Mouse (Mus musculus) cerebellum, postnatal 4 days (tissue): ENCODE measurements around the gene Unc50.

Experiments used
- DNase-seq, 2 experiments: peaks; one replicate each; pipeline ENCODE4 v3.0.0; 2022; ENCODE audit warnings: low spot score in 2 of 2, mixed read lengths in 1 of 2

Unc50 gene

DNA sequence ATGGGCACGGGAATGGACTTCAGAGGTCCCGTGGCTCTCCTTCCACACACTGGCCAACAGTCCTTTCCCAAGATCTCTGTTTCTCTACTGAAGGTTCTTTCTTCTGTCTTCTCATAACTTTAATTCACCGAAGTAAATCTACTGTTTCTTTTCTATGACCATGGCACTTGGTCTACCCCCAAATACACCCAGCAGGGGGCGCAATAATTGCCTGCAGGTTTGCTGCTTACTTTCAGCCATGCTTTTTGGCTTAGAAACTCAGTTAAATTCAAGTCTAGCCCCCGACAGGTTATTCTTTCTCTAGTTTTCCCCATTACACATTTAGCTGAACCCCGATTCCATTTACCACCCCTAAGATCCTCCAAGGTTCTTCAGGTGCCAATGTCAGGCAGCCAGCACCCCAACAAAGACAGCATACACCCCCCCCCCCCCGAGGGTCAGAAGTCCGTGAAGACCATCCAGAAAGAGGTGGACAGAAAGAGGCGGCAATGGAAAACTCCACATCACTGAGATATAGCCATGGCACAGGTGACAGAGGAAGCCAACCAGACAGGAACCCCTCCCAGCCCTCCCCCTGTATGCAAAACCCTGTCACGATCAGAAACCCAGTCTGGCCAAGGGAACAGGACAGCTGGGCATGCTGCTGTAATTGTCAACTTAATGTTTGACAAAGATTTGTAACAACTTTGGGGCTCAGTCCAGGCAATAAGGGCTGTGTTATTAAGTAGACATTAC is 18.6 kb downstream of the Unc50 start:
- peak in 1 of 2 experiments; percentile 58 for DNase-seq

DNA sequence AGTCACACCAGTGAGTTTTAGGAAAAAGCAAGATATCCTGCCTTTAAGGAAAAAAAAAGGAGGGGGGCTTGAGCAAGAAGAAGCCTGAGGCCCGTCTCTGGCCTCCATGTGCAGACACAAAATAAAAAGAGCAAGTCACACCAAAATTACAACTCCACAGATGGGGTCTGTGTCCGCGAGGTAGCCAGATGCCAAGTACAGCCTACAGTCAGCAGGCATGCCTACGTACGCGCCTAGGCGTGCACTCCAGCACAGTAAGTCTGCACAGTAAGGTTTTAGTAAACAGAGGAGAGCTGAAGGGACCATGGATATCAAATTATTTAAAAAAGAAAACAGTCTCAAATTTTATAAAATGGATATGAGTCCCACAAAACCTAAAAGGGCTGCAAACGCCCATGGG is 21.3 kb downstream of the Unc50 start:
- DNase-seq: no peak

DNA sequence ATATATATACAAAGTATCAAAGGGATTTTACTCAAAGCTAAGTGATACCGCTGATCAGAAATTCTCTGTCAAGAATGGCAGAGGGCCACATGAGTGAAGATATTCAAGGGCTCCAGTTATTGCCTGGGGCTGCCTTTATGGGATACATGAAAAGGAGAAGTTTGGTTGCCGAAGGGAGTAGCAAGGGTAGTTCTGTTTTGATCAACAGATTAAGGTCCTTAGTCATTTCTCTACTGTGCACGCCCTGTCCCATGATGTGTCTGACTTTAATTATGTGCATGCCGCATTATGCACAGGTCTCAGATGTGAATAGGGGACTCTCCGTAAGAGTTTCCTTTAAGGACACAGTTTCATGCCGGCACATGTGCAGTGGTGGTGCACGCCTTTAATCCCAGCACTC is 27.6 kb downstream of the Unc50 start:
- no peak for DNase-seq

DNA sequence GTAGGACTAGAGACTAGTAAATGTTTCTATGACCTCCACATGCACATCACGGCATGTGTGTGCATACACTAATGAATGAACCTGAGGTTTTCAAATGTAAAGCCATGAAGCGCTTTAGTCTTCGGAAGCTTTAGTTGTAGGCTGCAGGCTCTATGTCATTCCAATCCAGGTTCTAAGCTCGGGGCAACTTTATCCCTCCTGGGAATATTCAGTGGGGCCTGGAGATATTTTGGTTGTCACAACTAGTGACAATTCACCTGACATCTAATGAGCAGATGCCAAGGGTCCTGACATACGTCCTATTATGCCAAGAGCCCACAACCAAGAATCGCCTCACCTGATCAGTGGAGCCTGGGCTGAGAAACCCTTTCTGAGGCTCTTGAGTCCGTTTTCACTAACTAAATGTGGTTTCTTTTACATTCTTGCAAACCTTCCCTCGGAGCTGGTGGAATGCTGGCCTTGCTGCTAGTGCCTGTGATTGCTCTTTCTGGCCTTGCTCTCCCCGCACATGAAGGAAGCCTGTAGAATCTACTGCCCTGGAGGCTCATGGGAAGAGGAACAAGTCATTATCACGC is 35.0 kb downstream of the Unc50 start:
- DNase-seq: no peak

DNA sequence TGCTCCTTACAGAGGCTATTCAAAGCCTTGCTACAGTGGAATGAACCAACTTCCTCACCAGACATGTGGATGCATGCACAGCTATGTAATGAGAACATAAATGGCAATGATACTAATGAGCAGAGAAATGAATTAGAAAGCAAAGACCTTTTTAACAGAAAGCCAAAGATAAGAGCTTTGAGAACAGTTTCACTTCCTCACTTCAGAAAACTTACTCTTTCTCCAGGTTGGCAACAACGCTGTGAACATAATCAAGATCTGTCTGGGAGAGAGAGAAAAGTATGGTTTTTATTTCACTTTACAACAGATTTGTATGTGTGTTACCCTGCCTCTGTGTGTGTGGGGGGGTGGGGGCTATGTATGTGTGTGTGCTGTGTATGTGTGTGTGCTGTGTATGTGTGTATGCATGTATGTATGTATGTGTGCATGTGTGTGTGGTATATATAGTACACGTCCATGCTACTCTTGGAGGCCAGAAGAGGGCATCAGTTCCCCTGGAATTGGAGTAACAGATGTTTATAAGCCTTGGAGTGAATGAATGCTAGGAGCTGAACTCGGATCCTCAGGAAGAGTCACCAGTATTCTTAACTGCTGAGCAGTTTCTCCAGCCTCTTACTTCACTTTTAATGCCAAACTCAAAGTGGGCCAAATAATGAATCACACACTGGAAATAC is 36.5 kb downstream of the Unc50 start:
- DNase-seq: no peak

DNA sequence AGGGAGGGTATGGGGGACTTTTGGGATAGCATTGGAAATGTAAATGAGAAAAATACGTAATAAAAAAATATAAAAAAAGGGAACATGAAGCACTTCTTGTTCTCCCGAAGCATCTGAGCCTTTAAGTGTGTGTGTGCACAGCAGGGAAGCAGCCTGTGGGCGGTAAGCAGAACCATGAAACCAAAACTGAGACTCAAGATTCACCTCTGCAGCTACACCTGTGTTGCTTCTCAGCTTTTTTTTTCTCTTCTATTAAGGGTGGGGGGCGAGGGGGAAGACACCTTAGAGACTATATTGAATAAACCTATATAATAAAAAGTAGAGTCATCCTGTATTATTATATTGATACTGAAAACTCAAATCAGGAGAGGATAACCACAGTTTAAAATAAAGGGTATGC is 37.9 kb downstream of the Unc50 start:
- DNase-seq: no peak

DNA sequence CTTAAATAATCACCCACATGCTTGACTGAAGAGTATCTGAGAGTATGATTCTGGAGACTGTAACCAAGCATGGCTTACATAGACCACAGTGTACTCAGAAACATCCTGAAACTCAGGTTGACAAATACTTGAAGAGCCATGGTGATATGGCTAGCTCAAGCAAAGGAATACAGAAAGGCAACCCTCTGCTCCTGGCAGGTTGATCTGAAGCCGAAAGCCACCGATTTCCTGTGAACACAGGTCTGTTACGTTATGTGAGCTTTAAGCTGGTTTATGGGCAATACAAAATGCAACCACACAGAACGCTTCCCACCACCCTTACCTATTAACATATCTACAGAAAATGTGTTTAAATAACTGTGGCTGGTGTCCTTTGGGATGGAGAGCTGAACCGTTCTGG is 39.1 kb downstream of the Unc50 start:
- no peak for DNase-seq

DNA sequence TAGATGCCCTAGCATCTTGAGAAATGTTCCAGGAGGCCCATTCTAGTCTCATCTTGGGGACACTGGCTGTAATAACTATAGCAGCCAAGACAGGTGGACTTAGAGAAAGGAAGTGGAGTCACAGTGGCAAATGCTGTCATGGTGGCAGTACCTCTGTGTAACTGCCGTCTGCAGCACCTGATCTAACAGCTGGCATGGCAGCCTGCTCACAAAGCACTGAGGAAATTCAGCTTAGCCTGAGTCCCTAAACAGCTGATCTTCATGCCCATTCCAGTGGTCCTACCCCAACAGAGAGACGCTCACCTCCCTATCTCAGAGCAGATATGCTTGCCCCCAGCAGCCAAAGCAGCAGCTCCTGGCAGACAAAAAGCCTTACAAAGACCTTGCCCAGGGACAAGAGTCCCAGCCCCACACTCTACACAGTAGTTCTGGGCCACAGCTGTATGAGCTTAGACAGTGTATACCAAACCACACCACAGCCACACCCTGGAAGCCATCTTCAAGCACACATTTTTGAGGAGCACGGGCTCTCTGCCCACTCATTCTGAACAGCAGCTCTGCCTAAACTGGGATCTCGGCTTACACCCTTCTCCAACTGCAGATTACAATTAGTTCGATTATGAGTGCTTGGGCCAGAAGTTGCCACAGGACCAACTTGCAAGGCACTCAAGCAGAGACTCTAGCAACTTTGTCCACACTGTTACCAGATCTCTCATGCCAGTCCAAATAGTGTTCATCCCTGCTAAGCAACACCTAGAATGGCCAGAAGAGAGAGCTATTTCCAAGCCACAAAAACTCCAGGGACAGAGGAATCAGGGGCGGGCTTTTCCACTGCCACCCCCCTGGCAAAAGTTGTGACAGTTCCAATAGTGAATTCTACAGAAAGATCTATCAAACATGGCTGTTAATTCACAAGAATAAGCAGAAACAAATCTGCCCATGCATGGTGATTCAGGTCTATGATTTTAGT is 41.5 kb downstream of the Unc50 start:
- DNase-seq: no peak

DNA sequence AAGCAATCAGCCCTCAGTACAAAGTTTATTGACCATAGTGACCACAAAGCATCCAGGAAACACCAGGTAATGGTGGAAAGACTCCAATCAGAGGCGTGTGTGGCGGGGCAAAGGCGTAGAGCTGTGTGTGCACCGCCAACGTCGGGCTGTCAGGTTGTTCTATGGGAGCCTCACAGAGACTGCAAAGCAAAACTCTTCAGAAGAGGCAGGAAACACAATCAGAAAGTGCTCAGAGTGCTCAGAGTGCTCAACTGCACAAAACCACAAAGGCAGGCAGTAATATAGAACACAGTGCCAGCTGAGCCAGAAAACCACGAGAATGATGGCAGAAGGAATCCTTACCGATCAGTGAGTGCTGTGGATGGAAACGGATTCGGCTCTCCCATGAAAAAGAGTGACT is 43.3 kb downstream of the Unc50 start:
- no peak for DNase-seq

DNA sequence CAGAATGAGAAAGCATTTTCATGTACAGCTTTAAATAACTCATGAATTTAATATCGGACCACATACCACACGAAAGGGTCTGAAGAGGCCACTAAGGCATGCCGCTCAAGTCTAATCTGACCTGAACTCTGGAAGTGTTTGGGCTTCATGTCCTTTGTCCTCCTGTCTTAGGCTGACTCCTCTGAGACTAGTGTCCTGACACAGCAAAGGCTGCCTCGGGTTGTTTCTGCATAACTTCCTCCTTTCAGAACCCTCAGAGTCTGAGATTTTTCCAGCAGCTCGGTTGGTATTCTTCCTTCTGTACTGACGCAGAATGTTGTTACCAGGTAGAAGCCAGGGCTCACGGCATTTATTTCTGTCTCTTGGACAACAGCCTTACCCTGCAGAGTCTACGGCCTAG is 44.1 kb downstream of the Unc50 start:
- no peak for DNase-seq

DNA sequence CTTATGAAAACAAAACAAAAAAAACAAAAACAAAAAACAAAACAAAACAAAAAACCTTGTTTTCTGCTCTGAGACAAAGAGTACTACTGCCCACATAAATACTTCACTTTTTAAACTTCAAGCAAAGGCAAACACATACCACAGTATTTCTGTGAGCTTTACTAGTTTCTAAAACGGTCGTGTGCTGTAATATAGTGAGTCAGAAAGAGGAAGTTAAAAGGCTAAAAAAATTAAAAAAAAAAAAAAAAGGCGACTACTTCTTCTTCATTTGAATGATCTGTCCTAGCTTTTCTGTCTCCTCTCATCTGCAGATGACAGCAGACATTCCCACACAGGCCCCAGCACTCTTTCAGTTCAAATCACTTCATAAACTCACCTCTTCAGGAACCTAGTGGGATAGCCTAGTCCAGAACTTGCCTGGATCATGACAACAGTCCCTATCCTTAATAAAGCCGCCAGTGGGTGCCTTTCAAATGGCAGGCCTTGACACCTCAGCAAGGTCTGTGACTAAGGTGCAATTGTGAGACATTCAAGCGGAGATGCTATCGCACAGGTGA is 44.8 kb downstream of the Unc50 start:
- no peak for DNase-seq

DNA sequence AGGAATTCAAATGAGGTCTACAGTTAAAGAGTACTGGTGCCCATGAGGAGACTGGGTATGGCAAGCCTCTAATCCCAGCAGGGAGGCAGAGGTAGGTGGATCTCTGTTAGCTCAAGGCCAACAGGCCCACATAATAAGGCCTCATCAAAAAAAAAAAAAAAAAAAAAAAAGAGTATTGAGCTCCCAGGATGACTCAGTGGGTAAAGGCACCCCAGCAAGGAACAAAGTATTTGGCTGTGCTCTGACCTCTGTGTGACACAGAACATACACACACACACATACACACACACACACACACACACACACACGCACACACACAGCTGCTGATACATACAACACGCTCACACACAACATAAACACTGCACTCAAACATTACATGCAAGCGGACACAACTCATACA is 45.4 kb downstream of the Unc50 start:
- DNase-seq: no peak

DNA sequence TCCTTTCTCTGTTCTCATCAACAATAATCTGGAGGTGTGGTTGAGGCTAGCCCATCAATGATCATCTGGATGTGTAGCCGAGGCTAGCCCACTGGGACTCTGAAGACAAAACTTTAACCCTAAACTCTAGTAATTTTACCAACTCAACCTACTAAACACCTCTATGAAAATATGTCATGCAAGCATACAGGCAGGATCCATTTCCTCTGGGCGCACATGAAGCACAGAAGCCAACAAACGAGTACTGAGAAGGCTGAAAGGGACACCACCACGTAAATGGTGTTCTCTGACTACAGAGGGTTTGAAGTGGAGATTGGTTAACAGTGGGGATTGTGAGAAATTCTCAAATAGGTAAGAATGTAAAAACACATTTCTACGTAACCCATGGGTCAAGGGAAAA is 47.3 kb downstream of the Unc50 start:
- DNase-seq: no peak

DNA sequence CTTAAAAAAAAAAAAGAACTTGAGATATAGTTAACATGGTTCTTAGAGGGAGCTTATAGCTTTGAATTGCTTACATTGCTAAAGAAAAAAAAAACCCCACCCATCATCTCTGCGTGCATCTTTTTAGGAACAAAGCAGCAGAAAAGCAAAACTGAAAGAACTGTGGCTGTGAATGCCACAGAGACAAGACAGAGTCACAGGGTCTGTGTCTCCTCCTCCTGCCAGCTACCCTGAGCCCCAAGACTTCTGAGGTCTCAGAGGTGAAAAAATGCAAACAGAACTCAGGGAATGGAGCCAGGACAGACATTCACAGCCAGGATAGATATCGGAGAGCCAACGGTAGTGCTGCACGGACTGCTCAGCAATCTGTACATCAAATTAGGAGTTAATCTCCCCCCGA is 48.0 kb downstream of the Unc50 start:
- no peak for DNase-seq

DNA sequence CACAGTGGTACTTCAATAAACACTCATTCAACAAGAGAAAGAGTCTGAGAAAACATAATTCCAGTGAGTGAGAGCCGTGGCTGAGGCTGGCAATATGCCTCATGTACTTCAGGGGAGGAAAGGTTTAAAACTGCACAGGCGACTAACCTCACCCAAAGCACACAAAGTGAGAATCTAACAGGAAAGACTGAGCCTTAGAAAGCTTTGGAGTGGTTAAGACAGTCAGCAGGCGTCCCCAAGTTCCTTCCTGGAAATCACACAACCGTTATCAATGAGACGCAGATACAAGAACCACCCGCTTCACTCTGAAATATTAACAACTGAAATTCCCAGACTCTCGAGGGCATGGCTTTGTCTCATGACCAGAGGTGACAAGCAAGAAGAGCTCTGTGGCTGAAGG is 48.5 kb downstream of the Unc50 start:
- DNase-seq: no peak

DNA sequence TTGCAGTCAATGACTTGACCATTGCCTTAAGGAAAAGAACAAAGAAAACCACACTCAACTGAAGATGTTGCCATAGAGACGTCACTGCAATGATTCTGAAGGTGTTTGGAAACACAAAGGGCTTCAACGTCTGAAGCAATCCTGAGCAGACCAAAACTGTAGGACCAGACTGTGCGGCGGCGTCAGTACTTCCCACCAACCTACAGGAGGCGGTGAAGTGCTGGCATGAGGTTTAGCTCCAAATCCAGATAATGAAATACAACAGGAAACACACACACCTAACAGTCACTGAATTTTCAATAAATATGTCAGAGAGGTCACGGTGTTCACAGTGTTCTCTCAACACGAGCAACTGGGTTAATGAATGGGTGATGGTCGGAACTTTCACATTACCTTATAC is 49.1 kb downstream of the Unc50 start:
- peak in 1 of 2 experiments; percentile 26 for DNase-seq

DNA sequence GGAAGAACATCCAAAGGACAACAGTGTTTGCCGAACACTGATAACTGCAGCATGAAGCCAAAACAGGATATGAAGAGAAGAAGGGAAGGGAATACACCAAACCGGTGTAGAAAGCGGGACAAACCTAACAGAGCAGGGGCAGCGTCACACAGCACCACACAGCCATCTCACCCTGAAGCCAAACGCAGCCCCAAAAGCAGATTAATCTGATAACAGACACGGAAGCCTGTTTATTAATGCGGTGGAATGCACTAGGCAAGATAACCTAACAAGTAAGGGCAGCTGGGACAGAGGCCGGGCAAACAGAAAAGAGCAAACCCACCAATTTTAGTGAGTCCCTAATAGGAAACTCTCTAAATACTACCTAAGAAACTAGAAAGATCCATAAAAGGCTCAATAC is 49.8 kb downstream of the Unc50 start:
- DNase-seq: no peak

DNA sequence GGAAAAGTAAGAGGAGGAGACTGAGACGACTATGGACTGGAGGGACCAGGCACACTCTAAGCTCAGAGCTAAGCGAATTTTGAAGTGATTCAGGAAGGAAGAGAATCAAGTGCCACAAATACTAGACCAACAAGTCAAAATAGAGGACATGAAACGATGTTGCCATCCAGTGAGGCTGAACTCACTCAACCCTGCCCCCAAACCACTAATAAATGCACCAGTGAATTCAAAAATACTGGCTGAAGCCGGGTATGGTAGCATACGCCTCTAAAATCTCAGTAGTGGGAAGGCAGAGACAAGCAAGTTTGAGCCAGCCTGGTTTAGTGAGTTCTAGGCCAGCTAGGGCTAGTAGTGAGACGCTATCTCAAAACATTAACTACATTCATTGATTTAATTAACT is 50.8 kb downstream of the Unc50 start:
- DNase-seq: no peak

DNA sequence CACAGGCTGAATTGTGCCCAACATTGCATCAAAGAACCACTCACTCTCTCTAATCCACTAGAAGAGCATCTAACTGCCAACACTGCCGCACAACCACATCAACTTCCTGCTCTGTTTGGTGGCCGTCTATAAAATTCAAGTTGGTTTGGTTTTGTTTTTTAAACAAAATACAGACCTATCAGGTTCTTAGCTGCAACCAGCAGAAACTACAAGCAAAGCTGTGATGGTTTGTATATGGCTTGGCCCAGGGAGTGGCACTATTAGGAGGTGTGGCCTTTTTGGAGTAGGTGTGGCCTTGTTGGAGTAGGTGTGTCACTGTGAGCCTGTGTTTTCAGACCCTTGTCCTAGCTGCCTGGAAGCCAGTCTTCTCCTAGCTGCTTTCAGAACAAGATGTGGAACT is 51.4 kb downstream of the Unc50 start:
- no peak for DNase-seq

DNA sequence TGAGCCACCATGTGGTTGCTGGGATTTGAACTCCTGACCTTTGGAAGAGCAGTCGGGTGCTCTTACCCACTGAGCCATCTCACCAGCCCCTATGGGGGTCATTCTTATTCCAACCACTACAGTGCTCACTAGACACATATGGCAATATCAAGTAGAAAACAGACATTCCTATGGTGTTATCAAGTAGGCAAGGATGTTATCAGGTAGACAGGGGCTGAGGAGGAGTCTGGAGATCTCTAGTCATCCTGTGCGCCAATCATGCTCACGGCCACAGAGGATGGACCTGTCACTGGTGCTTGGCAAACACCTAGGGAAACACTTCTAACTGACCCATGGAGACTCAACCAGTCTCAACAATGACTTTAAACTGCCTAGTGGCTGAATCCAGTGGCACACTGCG is 54.7 kb downstream of the Unc50 start:
- no peak for DNase-seq

DNA sequence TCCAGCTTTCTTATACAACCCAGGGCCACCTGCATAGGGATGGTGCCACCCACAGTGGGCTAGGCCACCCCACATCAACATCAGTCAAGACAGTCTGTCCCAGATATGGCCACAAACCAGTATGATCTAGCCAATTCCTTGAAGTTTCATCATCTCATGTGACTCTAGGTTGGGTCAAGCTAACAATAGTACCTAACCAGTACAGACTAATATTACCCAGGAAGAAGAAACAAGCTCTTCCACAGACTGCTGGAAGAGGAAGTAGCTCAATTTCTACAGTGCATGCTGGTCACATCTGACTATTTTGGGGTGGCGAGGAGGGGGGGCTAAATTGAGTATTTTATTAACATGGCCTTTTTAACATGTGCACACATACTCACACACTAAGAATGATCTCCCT is 56.5 kb downstream of the Unc50 start:
- no peak for DNase-seq

DNA sequence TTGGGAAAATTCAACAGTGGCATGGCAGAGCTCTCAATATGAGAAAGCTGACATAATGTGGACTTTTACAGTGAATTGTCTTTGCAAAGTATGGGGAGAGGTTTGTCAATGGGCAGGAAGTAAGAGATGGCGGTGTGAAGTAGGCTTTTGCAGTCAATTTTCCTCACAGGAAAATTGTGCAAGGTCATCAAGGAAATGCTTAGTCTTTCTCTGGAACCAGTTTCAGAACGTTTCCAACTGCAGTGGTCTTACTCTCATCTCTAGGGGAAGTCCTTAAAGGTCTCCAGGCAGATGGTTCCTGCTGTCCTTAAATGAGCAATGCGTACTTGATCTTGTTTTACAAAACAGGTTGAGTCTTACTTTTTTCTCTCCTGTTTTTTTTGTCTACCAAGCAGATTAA is 57.1 kb downstream of the Unc50 start:
- DNase-seq: no peak
